Mouse (Mus musculus) intestine, postnatal 0 days (tissue): ENCODE results near the gene Gm16223. TPM values are rescaled to one million over a fixed set of nuclear protein-coding genes. Genes with fewer than 3 reads are reported as not detected.

Source experiments
- ATAC-seq: fragments of 200-750 bp; cut with Nextera tagmentation; 2 replicates; pipeline ENCODE4 v1.8.0; 2017; ENCODE audit warnings: mild to moderate bottlenecking, moderate TSS enrichment, moderate library complexity
- H3K27ac ChIP-seq: fragments of 300-500 bp; sonication (generic); 2 replicates; pipeline ENCODE4 v1.5.1; 2014; ENCODE audit warnings: mild to moderate bottlenecking, low read depth, low read length, moderate library complexity
- H3K27me3 ChIP-seq: fragments of 300-500 bp; sonication (generic); replicated peaks from 2 replicates; pipeline ENCODE4 v1.6.1; 2014; ENCODE audit warnings: low read length, mixed read lengths; ENCODE audit not compliant: control insufficient read depth, insufficient read depth
- H3K36me3 ChIP-seq: fragments of 300-500 bp; sonication (generic); 2 replicates; pipeline ENCODE4 v1.6.1; 2014; ENCODE audit warnings: mild to moderate bottlenecking, moderate library complexity; ENCODE audit not compliant: control insufficient read depth, insufficient read depth
- H3K4me1 ChIP-seq: fragments of 300-500 bp; sonication (generic); replicated peaks from 2 replicates; pipeline ENCODE4 v1.6.1; 2014; ENCODE audit warnings: antibody characterized with exemption, low read length, mixed read lengths; ENCODE audit not compliant: control insufficient read depth, insufficient read depth
- H3K4me2 ChIP-seq: fragments of 300-500 bp; sonication (generic); replicated peaks from 2 replicates; pipeline ENCODE4 v1.6.1; 2014; ENCODE audit warnings: low read depth, mild to moderate bottlenecking, moderate library complexity
- H3K4me3 ChIP-seq: fragments of 300-500 bp; sonication (generic); 2 replicates; pipeline ENCODE4 v1.5.1; 2014; ENCODE audit warnings: low read depth, low read length
- H3K9ac ChIP-seq: fragments of 300-500 bp; sonication (generic); 2 replicates; pipeline ENCODE4 v1.6.1; 2014; ENCODE audit warnings: mild to moderate bottlenecking, low read depth, low read length
- H3K9me3 ChIP-seq: fragments of 300-500 bp; sonication (generic); 2 replicates; pipeline ENCODE4 v1.6.1; 2016; ENCODE audit warnings: mixed run types; ENCODE audit not compliant: control insufficient read depth
- CTCF ChIP-seq: sonication (generic); IDR thresholded peaks from 2 replicates; pipeline ENCODE4 v1.5.1; 2016; ENCODE audit warnings: low read depth, mild to moderate bottlenecking, control low read depth, antibody characterized with exemption, moderate library complexity
- WGBS: fragments of 180-500 bp; shearing (Covaris S2); extraction: QIAGEN DNeasy Blood & Tissue Kit; methylation state at CpG from one replicate; pipeline ENCODE4 v1.1.7; 2014; 5-methylcytosine and 5-hydroxymethylcytosine counted together
- polyA plus RNA-seq: library from polyadenylated mRNA; unstranded; fragments of >200 nt; fragmentation: Nextera tagmentation; extraction: Ambion mirVana; gene quantifications from 2 replicates; pipeline ENCODE4 v1.2.1, GENCODE M21; 2015

Gene Gm16223
- polyA plus RNA-seq, 1 experiment from 2014 or later: not detected

- no peak overlapping the region for H3K4me2 ChIP-seq
- H3K4me1 ChIP-seq: no peaks in the 10 kb centered on the region
- no peak overlapping the region for H3K9ac ChIP-seq
- H3K27me3 ChIP-seq: no peaks in the 10 kb centered on the region
- no peak for TF ChIP-seq CTCF
- no peaks in the 10 kb centered on the region for H3K9me3 ChIP-seq
- 54% methylated on average over 2 of the region's 2 CpGs for WGBS
- no peak for ATAC-seq
- H3K36me3 ChIP-seq: no peaks in the 10 kb centered on the region
- no peak overlapping the region for H3K4me3 ChIP-seq
- no peak overlapping the region for H3K27ac ChIP-seq
Observed at GRCm38 (mm10) chr5:42065090-42065489, 2.7 kb upstream of the Gm16223 start.

GRCm38 (mm10) chr5:42067075-42067474 is 685 bp upstream of the Gm16223 start:
- H3K9ac ChIP-seq: no peak overlapping the region
- no peak overlapping the region for H3K27ac ChIP-seq
- no peak for TF ChIP-seq CTCF
- no peak overlapping the region for H3K4me3 ChIP-seq
- H3K4me1 ChIP-seq: no peaks in the 10 kb centered on the region
- no peaks in the 10 kb centered on the region for H3K9me3 ChIP-seq
- WGBS: 75% methylated on average over 3 of the region's 3 CpGs
- no peaks in the 10 kb centered on the region for H3K27me3 ChIP-seq
- H3K4me2 ChIP-seq: no peak overlapping the region
- H3K36me3 ChIP-seq: no peaks in the 10 kb centered on the region
- ATAC-seq: no peak

- no peak for TF ChIP-seq CTCF
- Histone ChIP-seq H3K27me3 (no peaks in the 10 kb centered on the region), H3K9ac (no peak overlapping the region), H3K4me1 (no peaks in the 10 kb centered on the region), H3K9me3 (no peaks in the 10 kb centered on the region), H3K4me2 (no peak overlapping the region), H3K27ac (no peak overlapping the region), H3K4me3 (no peak overlapping the region), H3K36me3 (no peaks in the 10 kb centered on the region)
- 77% methylated on average over 1 of the region's 1 CpGs for WGBS
- ATAC-seq: no peak
Observed at GRCm38 (mm10) chr5:42068188-42068579, 424 bp downstream of the Gm16223 start.

GRCm38 (mm10) chr5:42116586-42117346 is 49.0 kb downstream of the Gm16223 start:
- Histone ChIP-seq H3K27me3 (no peaks in the 10 kb centered on the region), H3K9me3 (no peaks in the 10 kb centered on the region), H3K27ac (no peak overlapping the region), H3K36me3 (no peaks in the 10 kb centered on the region), H3K4me2 (no peak overlapping the region), H3K9ac (no peak overlapping the region), H3K4me1 (no peaks in the 10 kb centered on the region), H3K4me3 (no peak overlapping the region)
- no peak for ATAC-seq
- 70% methylated on average over 5 of the region's 5 CpGs for whole genome bisulfite sequencing
- TF ChIP-seq CTCF: no peak

GRCm38 (mm10) chr5:42125562-42125961 is 57.8 kb downstream of the Gm16223 start:
- ATAC-seq: no peak

GRCm38 (mm10) chr5:42155626-42156025 is 87.9 kb downstream of the Gm16223 start:
- no peak for TF ChIP-seq CTCF
- Histone ChIP-seq H3K4me2 (no peak overlapping the region), H3K27me3 (no peaks in the 10 kb centered on the region), H3K36me3 (no peaks in the 10 kb centered on the region), H3K9me3 (no peaks in the 10 kb centered on the region), H3K27ac (no peak overlapping the region), H3K4me1 (no peaks in the 10 kb centered on the region), H3K9ac (no peak overlapping the region), H3K4me3 (no peak overlapping the region)
- WGBS: 64% methylated on average over 3 of the region's 3 CpGs
- no peak for ATAC-seq

More at GRCm38 (mm10) chr5:42125562-42125961, 57.8 kb downstream of the Gm16223 start:
- Histone ChIP-seq H3K27me3 (no peaks in the 10 kb centered on the region), H3K9me3 (no peaks in the 10 kb centered on the region), H3K36me3 (no peaks in the 10 kb centered on the region), H3K9ac (no peak overlapping the region), H3K4me2 (no peak overlapping the region), H3K4me3 (no peak overlapping the region), H3K4me1 (no peaks in the 10 kb centered on the region), H3K27ac (no peak overlapping the region)
- TF ChIP-seq CTCF: no peak
